Mouse (Mus musculus) lung, adult 18-20 months (tissue): ENCODE measurements around the gene Trappc12.
"Not testable (repeated sequence)": the region's sequence is repeated elsewhere in the genome, so short reads cannot be mapped to it uniquely, and the experiment has no call there.

Experiments used
- DNase-seq, 2 experiments: peaks; one replicate each; pipeline ENCODE4 v3.0.0; 2022; ENCODE audit warnings: mixed read lengths in 2 of 2

Gene Trappc12

GRCm38 (mm10) chr12:28750021-28750633 is at the start of gene Trappc12:
Gene Trappc12, minus strand, starts transcription at chr12:28750472.
- peak; percentile 88 to 93 for DNase-seq

- DNase-seq: no peak
Measured at GRCm38 (mm10) chr12:28799798-28800411, 49.6 kb upstream of the Trappc12 start.

GRCm38 (mm10) chr12:28796881-28797420 is 46.7 kb upstream of the Trappc12 start:
- DNase-seq: no peak

DNA sequence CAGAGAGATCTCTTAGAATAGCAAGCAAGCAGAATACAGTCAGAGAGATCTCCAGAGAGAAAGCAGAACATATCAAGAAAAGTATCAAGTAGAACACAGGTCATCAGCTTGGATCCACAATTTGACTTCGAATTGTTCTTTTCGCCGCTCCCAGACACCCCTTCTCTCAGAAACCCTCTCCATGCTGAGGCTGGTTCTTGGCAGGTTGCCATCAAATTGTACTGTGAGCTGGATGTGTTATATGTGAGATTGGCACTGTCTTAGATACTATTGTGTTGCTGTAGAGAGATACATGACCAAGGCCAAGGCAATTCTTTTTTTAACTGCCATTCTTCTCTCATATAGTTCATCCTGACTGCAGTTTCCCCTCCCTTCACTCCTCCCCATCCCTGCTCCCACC is 44.8 kb upstream of the Trappc12 start:
- DNase-seq: no peak

GRCm38 (mm10) chr12:28793715-28794114 is 43.4 kb upstream of the Trappc12 start:
- no peak for DNase-seq

GRCm38 (mm10) chr12:28792613-28793012 is 42.3 kb upstream of the Trappc12 start:
- DNase-seq: no peak

DNA sequence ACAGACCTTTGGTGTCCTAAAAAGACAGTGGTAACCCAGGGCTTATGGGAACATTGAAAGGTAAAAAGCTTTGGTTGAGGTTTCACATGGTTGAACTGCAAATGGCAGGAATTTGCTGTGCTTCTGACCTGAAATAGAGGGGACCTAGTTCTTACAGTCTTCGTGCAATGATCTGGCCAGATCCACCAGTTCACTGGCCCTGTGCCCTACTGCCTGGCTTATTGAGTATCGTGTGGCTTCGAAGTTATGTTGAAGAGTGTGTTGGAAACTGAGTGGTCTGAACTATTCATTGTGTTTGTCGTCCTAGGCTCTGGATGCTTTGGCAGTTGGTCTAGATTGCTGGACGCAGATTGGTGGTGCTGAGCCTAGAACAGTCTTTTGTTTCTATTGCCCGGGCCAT is 36.0 kb upstream of the Trappc12 start:
- no peak for DNase-seq

- DNase-seq: no peak
Measured at GRCm38 (mm10) chr12:28785299-28785698, 35.0 kb upstream of the Trappc12 start.

DNA sequence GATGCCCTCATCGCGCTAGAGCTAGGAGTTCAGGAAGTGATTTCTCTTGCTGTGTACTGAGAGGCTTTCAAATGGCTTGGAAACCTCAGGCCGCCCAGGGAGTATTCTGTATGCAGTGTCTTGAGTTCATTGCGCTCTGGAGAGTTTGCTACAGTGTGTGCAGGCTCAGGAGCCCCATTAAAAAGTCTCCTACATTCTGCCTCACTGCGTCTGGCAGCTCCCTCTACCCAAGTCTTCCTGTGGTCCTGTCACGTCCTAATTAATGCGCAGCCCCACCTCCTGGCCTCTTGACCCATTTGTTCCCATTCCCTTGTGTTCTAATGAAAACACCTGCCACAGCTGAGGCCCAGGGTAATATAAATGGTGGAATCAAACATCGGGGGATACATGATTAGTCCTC is 34.6 kb upstream of the Trappc12 start:
- no peak for DNase-seq

DNA sequence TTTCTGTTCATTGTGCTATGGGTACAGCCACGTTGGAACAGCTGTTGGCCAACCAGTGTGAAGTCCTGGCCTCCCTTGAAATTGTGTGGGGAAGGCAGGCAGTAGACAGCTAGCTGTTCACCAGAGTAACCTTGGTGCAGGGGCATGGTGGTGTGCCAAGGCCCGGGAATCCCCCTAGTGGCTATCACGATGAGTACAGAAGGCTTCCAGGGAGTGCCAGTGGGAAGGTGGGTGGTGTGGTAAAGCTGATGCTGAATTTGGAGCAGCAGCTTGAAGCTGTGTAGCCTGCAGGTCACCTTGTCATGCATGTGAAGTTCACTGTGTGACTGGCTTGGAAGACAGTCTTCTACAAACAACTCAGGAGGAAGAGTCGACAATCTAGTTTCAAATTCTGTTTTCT is 34.1 kb upstream of the Trappc12 start:
- no peak for DNase-seq

- DNase-seq: no peak
Measured at GRCm38 (mm10) chr12:28782637-28783036, 32.4 kb upstream of the Trappc12 start.

- no peak for DNase-seq
Measured at GRCm38 (mm10) chr12:28780180-28780579, 29.9 kb upstream of the Trappc12 start.

DNA sequence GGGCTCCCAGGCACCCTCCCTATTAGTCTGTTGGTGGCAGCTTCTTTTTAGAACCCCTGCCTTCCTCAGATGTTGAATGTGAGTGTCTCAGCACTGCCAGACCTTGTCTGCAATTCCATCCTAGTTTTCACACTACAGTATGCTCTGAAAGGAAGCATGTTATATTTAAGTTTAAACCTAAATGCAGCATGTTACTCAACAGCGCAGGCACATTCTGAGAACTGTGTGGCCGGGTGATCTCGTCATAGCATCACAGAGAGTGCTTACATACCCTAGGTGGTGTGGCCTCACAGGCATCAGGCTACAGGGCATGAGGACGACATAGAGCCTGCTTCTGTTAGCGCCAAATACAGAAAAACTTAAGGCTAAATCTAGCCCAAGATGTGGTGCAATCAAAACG is 25.4 kb upstream of the Trappc12 start:
- no peak for DNase-seq

- no peak for DNase-seq
Measured at GRCm38 (mm10) chr12:28775120-28775519, 24.8 kb upstream of the Trappc12 start.

DNA sequence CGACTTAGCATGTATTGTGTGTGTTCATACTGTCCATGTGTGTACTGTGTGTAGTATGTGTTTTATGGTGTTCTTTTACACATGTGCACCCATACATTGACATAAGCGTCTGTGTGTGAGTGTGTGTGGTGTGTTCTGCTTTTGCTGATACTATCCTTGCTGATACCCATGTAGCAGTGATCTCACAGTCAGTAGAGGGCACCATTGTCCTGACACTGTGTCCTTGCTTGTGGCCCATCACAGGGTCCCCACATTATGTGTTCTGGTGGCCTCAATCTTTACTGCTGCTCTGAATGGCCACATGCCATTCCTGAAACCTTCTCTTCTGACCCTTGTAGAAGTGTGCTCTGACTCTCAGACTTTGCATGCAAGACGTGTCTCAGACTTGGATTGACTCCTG is 23.5 kb upstream of the Trappc12 start:
- no peak for DNase-seq

GRCm38 (mm10) chr12:28769953-28770352 is 19.7 kb upstream of the Trappc12 start:
- no peak for DNase-seq

DNA sequence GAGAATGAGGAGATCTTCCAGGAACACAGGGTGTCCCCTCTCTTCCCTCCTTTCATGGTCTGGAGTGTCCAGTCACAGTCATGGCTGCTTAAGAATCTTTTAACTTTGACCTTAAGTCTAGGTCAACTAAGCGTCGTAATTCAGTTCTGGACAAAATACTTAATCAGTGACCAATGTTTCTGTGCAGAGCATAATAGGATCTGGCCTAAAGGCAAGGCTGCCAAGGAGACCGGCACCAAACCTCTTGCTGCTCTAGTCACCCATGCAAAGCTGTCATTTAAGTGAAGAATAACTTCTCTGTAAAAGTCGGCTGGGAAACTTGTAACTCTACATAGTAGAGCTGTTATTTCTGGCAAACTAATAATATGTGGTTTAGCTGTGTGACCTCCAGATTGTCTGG is 5.7 kb upstream of the Trappc12 start:
- DNase-seq: no peak

- peak; percentile 91 to 94 for DNase-seq
Measured at GRCm38 (mm10) chr12:28751508-28752263, 1.4 kb upstream of the Trappc12 start, which contains the start of gene Eipr1. Gene Eipr1, plus strand, starts transcription at chr12:28751803.

DNA sequence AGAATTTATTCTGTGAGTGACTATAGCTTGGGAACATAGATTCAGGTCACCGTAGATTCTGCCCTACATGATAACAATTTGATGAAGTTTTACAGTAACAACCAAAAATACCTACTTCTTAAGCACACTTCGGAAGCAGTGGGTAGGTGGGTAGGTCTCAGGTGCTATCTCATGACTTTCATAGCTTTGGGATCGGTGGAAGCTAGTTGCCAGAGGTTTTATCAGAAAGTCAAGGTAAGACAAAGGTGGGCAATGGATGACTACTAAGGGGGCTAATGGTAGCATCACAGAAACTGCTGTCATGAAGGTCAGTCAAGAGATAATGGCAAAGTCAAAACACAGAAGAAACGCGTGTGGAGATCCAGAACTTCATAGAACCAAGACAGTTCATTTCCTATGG is 604 bp upstream of the Trappc12 start:
- DNase-seq: no peak

DNA sequence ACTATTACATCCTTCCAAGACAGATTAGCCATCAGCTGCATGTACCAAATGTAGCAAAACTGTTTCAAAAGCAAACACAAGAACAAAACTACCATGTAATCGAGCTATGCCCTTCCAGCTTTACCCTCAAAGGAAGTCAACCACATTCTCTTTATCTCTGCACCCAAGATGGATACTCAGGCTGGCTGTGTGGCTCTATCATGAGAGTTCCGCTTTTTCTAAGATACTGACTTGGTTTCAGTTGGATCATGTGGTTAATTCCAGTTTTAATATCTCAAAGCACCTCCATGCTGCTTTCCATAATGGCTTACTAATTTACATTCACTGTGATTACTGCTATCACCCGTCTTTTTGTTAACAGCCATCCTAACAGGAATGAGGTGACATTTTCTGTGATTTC is 6.9 kb downstream of the Trappc12 start:
- DNase-seq: no peak

DNA sequence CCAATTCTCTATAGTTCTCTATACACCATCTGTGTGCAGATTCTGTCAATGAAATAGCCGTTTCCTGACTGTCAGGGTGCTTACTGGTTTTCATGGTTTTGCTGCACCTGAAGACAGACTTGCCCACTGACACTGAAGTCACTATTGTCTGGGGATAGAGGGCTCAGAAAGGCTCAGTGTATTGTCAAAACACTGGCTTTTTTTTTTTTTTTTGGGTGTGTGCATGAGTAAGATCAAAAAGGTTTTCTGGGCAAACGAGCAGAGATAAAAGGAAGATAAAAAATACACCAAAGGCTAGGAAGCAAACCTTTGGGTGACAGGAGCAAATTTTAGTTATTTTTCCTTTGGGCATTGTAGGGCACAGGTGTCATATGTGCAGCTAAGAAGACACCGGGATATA is 15.0 kb downstream of the Trappc12 start:
- DNase-seq: no peak

GRCm38 (mm10) chr12:28734271-28734670 is 16.0 kb downstream of the Trappc12 start:
- no peak for DNase-seq

DNA sequence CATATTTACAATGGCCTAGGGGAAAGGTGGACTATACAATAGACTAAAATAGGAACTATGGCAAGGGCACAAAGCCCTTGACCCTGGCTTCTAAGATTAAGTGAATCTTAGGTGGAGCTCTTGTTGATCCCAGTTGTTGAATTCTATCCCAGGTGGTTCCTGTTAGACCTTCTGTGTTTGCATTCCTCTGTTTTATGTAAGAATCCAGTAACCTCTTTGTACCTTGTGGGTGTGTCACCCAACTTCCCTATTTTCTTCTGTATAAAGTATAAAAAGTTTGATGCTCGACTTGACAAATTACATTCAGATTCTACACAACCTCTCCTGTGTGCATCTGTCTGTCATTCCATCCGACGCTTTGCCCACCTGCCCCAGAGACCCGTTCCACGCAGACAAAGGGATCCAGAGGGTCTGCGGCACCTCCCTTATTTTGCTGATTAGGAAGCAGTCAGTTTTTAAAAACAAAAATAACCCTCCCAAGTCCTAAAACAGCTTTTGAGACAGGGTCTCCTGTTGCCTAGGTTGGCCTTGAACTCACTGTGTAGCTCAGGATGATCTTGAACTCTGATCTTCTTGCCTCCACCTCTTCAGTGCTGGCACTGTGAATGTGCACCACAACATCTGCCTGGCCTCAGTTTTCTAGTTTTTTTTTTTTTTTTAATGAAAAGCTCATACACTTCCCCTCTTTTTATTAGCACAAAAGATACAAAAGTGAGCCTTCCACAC is 16.6 kb downstream of the Trappc12 start:
- not testable (repeated sequence) for DNase-seq
